Mouse (Mus musculus) embryonic facial prominence, embryonic 11.5 days (tissue): Measurements from ENCODE around the gene Cdkal1. TPM values are rescaled to one million over a fixed set of nuclear protein-coding genes. Genes with fewer than 3 reads are reported as not detected.

Experiments used
- ATAC-seq: fragments of 200-750 bp; cut with Nextera tagmentation; replicated peaks from 2 replicates; pipeline ENCODE4 v1.8.0; 2017; ENCODE audit warnings: low read depth; ENCODE audit not compliant: insufficient number of reproducible peaks, low FRiP score, low TSS enrichment
- DNase-seq: peaks from one replicate; pipeline ENCODE4 v3.0.0-alpha.2; 2015; ENCODE audit warnings: low spot score
- H3K27ac ChIP-seq: fragments of 300-500 bp; sonication (generic); replicated peaks from 2 replicates; pipeline ENCODE4 v1.5.1; 2014; ENCODE audit warnings: mild to moderate bottlenecking, low read depth, low read length, control low read depth
- H3K27me3 ChIP-seq: fragments of 300-500 bp; sonication (generic); 2 replicates; pipeline ENCODE4 v1.6.1; 2014; ENCODE audit warnings: mild to moderate bottlenecking, low read length, moderate library complexity, mixed read lengths; ENCODE audit not compliant: control insufficient read depth, insufficient read depth
- H3K36me3 ChIP-seq: fragments of 300-500 bp; sonication (generic); replicated peaks from 2 replicates; pipeline ENCODE4 v1.6.1; 2014; ENCODE audit warnings: low read depth, mild to moderate bottlenecking, low read length, moderate library complexity, mixed read lengths; ENCODE audit not compliant: control insufficient read depth, insufficient read depth
- H3K4me1 ChIP-seq: fragments of 300-500 bp; sonication (generic); 2 replicates; pipeline ENCODE4 v1.6.1; 2014; ENCODE audit warnings: low read length, mixed read lengths; ENCODE audit not compliant: control insufficient read depth, insufficient read depth
- H3K4me2 ChIP-seq: fragments of 300-500 bp; sonication (generic); 2 replicates; pipeline ENCODE4 v1.6.1; 2014; ENCODE audit warnings: low read depth, mild to moderate bottlenecking, control low read depth, low read length, moderate library complexity
- H3K4me3 ChIP-seq: fragments of 300-500 bp; sonication (generic); 2 replicates; pipeline ENCODE4 v1.5.1; 2014; ENCODE audit warnings: low read depth, low read length, control low read depth
- H3K9ac ChIP-seq: fragments of 300-500 bp; sonication (generic); replicated peaks from 2 replicates; pipeline ENCODE4 v1.6.1; 2014; ENCODE audit warnings: mild to moderate bottlenecking, control low read depth, low read length
- H3K9me3 ChIP-seq: fragments of 300-500 bp; sonication (generic); replicated peaks from 2 replicates; pipeline ENCODE4 v1.6.1; 2016; ENCODE audit warnings: mild to moderate bottlenecking, low read length, inconsistent platforms, mixed read lengths; ENCODE audit not compliant: control insufficient read depth
- WGBS: fragments of 180-500 bp; shearing (Covaris S2); extraction: QIAGEN DNeasy Blood & Tissue Kit; methylation state at CpG from one replicate; pipeline ENCODE4 v1.1.7; 2014; 5-methylcytosine and 5-hydroxymethylcytosine counted together
- polyA plus RNA-seq: library from polyadenylated mRNA; unstranded; fragments of >200 nt; fragmentation: Nextera tagmentation; extraction: Ambion mirVana; gene quantifications from 2 replicates; pipeline ENCODE4 v1.2.1, GENCODE M21; 2014

The Cdkal1 gene
- polyA plus RNA-seq, 1 experiment from 2014 or later: 39.6 TPM

DNA sequence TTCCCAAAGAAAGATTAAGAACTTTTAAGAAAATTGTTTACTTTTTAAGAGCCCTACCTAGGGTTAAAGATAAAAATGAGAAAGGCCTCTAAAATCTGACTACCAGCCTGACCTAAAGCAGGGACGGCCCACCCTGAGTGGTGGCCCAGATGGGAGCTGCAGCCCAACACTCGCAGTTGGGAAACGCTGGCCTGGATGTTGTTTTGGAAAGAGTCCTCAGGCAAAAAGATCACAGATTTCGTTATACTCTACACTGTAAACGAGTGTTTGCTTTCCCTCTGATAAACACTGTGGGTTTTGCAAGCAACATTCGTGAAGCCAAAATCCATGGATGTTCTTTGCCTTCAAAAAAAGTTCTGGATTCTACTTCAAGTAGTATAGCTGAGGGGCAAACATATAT, 202.7 kb downstream of the Cdkal1 start:
- H3K27me3 ChIP-seq: no peaks in the 10 kb centered on the region
- H3K27ac ChIP-seq: no peak overlapping the region
- H3K4me3 ChIP-seq: no peak overlapping the region
- H3K9me3 ChIP-seq: no peaks in the 10 kb centered on the region
- ATAC-seq: no peak
- H3K9ac ChIP-seq: no peak overlapping the region
- H3K36me3 ChIP-seq: no peaks in the 10 kb centered on the region
- no peaks in the 10 kb centered on the region for H3K4me1 ChIP-seq
- no peak for DNase-seq
- 82% methylated on average over 6 of the region's 6 CpGs for WGBS
- no peak overlapping the region for H3K4me2 ChIP-seq

DNA sequence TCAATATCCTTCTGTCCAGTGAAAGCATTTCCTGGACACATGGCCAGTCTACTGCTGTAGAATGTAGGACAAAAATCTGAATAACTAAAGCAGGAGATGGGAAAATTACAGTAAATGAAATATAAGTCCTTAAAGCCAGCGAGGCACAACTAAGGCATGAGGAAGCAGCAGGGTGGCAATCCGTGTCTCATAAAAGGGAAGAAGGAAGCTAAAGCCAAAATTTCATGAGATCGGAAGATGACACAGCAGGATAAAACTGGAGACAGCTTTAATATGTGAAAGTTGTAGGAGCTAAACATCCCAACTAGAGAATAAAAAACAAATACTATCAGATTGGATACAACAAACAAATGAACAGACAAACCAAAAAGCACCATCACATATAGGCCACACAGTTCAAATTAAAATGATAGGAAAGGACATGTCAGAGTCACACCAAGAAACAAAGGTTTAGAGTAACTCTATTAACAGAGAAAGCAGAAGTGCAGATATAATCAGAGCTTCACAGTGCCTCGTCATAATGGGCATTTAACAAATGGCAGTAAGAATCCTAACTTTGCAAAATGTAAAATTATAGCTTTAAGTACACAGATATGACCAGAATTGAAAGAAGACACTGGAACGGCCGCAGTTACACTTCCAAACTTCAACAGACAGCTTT, 204.8 kb downstream of the Cdkal1 start:
- H3K36me3 ChIP-seq: no peaks in the 10 kb centered on the region
- no peak overlapping the region for H3K9ac ChIP-seq
- WGBS: 83% methylated on average over 6 of the region's 6 CpGs
- no peak overlapping the region for H3K27ac ChIP-seq
- no peak overlapping the region for H3K4me3 ChIP-seq
- no peak for ATAC-seq
- H3K4me1 ChIP-seq: no peaks in the 10 kb centered on the region
- H3K9me3 ChIP-seq: no peaks in the 10 kb centered on the region
- no peak overlapping the region for H3K4me2 ChIP-seq
- H3K27me3 ChIP-seq: no peaks in the 10 kb centered on the region
- DNase-seq: no peak

DNA sequence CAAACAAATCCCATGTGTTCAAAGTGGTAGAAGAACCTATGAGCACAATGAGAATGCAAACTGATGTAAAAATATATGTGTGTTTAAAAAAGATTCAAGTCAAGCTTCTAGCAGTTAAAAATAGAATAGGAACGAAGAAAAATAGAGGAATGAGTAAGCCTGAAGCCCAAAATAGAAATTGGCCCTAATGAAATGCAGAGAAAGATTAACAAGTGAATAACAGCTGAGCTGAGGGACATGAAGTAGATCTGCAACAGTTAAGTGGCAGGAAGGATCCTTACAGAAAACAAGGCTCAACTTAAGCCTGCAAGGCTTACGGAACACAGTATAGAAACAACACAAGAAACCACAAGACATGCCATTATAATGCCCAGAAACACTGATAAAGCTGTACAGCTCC, 205.9 kb downstream of the Cdkal1 start:
- WGBS: 81% methylated on average over 2 of the region's 2 CpGs
- ATAC-seq (no peak), DNase-seq (no peak)
- no peak overlapping the region for H3K4me2 ChIP-seq
- H3K4me3 ChIP-seq: no peak overlapping the region
- no peaks in the 10 kb centered on the region for H3K27me3 ChIP-seq
- no peak overlapping the region for H3K27ac ChIP-seq
- H3K9me3 ChIP-seq: no peaks in the 10 kb centered on the region
- no peaks in the 10 kb centered on the region for H3K4me1 ChIP-seq
- no peaks in the 10 kb centered on the region for H3K36me3 ChIP-seq
- no peak overlapping the region for H3K9ac ChIP-seq

DNA sequence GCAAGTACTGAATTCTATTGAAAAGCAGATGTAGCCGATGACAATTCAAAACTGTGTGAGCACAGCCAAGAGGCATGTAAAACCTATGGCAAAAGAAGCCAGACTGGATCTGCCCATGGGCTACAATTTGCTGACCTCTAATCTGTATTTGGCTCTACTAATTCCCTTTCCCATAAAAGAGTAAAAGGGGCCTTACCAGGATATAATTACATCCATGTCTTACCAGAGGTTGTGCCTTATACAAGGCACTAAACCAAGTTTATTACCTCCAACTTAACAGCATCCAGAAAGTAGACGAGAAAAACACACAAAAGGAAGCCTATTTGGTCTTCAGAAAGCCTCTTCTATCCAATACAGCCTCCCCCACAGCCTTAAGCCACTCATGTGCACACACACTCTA, 213.2 kb downstream of the Cdkal1 start:
- H3K4me2 ChIP-seq: no peak overlapping the region
- no peaks in the 10 kb centered on the region for H3K36me3 ChIP-seq
- no peaks in the 10 kb centered on the region for H3K27me3 ChIP-seq
- no peaks in the 10 kb centered on the region for H3K4me1 ChIP-seq
- ATAC-seq (no peak), DNase-seq (no peak)
- 74% methylated on average over 2 of the region's 2 CpGs for WGBS
- no peak overlapping the region for H3K4me3 ChIP-seq
- H3K27ac ChIP-seq: no peak overlapping the region
- no peaks in the 10 kb centered on the region for H3K9me3 ChIP-seq
- H3K9ac ChIP-seq: no peak overlapping the region

DNA sequence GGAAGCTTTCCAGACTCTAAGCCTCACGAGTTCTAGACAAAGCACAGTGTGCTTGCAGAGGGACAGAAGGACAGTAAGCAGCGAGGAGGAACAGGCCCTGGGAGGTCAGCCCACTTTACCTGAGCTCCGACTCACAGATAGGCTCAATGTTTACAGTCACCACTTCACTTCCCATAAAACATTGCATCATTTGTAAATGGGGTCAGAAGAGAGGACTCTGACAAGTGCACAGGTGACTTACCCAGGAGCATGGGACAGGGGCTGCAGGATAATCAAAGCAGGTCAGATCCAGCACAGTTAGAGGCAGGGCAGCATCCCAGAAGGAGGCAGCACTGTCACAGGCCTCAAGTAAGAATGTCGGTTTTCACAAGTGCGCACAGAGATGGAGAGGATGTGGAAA, 214.3 kb downstream of the Cdkal1 start:
- ATAC-seq (no peak), DNase-seq (no peak)
- H3K4me2 ChIP-seq: no peak overlapping the region
- H3K27me3 ChIP-seq: no peaks in the 10 kb centered on the region
- H3K4me3 ChIP-seq: no peak overlapping the region
- 80% methylated on average over 5 of the region's 5 CpGs for WGBS
- H3K9me3 ChIP-seq: no peaks in the 10 kb centered on the region
- no peaks in the 10 kb centered on the region for H3K4me1 ChIP-seq
- H3K9ac ChIP-seq: no peak overlapping the region
- H3K27ac ChIP-seq: no peak overlapping the region
- H3K36me3 ChIP-seq: no peaks in the 10 kb centered on the region

DNA sequence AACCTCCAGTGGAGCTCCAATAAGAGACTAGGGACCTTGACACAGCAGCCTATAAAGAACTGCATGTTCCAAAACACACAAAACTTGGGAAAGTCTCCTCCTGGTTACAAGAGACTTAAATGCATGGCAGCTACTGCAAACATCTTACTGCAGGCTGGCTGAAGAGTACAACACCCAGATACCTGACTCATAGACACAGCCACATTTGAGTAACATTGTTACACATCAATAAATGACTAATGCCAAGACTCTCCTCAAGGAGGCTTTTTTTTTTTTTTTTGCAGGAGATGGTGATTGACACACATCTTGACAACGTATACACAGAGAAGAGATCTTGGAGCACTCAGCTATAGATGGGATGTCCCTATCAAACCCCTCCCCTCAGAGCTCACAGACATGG, 215.3 kb downstream of the Cdkal1 start:
- H3K9me3 ChIP-seq: no peaks in the 10 kb centered on the region
- no peak for ATAC-seq
- DNase-seq: no peak
- no peak overlapping the region for H3K4me2 ChIP-seq
- no peak overlapping the region for H3K9ac ChIP-seq
- no peak overlapping the region for H3K27ac ChIP-seq
- H3K27me3 ChIP-seq: no peaks in the 10 kb centered on the region
- H3K36me3 ChIP-seq: no peaks in the 10 kb centered on the region
- 82% methylated on average over 1 of the region's 1 CpGs for WGBS
- H3K4me3 ChIP-seq: no peak overlapping the region
- no peaks in the 10 kb centered on the region for H3K4me1 ChIP-seq

DNA sequence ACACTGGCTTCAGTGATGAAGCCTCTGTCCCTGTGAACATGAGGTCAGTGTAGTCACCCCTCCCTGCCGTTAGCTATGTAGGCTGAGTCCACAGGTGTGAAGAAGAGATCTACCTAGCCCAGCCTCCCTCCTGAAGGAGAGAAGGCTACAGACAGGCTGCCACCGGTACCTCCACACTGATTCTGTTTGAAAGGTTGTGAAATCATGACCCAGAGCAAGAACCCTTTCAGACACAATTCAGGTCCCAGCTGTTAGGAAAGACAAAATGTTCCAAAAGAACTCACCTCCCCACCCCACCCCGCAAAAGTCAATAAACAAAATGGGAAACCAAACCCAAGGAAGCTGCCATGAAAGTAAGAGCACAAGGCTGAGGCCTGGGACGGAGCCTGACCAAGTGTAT, 217.2 kb downstream of the Cdkal1 start:
- Histone ChIP-seq H3K4me2 (no peak overlapping the region), H3K4me1 (no peaks in the 10 kb centered on the region), H3K36me3 (no peaks in the 10 kb centered on the region), H3K27ac (no peak overlapping the region), H3K9me3 (no peaks in the 10 kb centered on the region), H3K27me3 (no peaks in the 10 kb centered on the region), H3K4me3 (no peak overlapping the region), H3K9ac (no peak overlapping the region)
- ATAC-seq (no peak), DNase-seq (no peak)
- WGBS: 79% methylated on average over 4 of the region's 4 CpGs

DNA sequence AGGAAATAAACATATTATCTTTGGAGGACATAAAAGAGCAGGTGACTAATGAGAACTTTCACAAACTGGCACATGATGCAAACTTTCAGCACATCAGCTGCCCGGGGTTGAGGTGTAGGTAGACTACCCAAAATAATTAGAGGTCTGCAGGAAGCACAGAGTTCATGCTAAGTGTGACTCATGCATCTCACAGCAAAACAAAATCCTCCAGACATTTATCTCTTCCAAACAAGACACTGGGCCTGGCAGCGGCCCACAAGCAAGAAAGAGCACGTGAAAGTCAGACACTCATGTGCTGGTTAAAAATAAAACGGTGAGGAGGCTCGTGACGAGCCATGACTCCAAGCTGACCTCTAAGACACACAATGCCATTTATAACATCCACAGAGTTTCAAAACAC, 217.7 kb downstream of the Cdkal1 start:
- ATAC-seq (no peak), DNase-seq (no peak)
- no peak overlapping the region for H3K9ac ChIP-seq
- no peak overlapping the region for H3K4me2 ChIP-seq
- WGBS: 86% methylated on average over 6 of the region's 6 CpGs
- no peaks in the 10 kb centered on the region for H3K4me1 ChIP-seq
- no peaks in the 10 kb centered on the region for H3K36me3 ChIP-seq
- H3K9me3 ChIP-seq: no peaks in the 10 kb centered on the region
- H3K27ac ChIP-seq: no peak overlapping the region
- no peaks in the 10 kb centered on the region for H3K27me3 ChIP-seq
- no peak overlapping the region for H3K4me3 ChIP-seq
